ENCODE assay signal across 8 mouse cellular contexts in the genomic region with DNA sequence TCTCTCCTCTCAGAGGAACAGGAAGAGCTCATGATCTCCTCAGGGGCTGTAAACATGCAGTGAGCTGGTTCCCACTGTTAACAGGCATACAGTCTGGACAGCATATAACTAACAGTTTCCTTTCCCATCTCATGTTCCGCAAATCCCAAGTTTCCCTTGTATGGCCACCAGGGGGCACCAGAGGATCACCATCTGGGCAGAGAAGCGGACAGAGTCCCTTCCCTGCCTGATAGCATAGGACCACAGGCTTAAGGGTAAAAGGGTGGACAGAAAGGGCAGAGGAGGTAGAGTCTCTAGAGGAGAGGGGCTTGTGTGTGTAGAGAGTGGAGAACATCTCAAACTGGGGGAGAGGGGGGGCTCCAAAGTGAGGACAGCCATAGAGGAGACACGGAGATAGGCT.
A peak's percentile ranks its signal among the peaks of the same experiment; 100 is the strongest.
DNase-seq lines count a peak whose midpoint lies in the region; ATAC-seq and TF ChIP-seq lines count a peak whose summit lies in the region.

No protein-coding gene starts in this region.

- WGBS in bone marrow, adult 2 months: 26% methylated on average over 3 of the region's 3 CpGs
- WGBS in embryonic facial prominence, embryonic 14.5 days: 15% methylated on average over 3 of the region's 3 CpGs
- WGBS in kidney, embryonic 16.5 days: 9% methylated on average over 3 of the region's 3 CpGs
- 21% methylated on average over 3 of the region's 3 CpGs for WGBS in liver, adult 2 months

- H3K4me1 ChIP-seq in bone marrow, adult 2 months (ENCODE audit: control insufficient read depth, insufficient read depth, low read length): no peaks in the 10 kb centered on the region
- H3K4me1 ChIP-seq in embryonic facial prominence, embryonic 14.5 days (ENCODE audit: control insufficient read depth, insufficient read depth, low read length): peaks cover 5% of the 10 kb centered on the region; the same call in 1 of the 2 replicates
- peaks cover 12% of the 10 kb centered on the region for H3K4me1 ChIP-seq in kidney, embryonic 16.5 days (ENCODE audit: insufficient read depth, low read length)
- no peaks in the 10 kb centered on the region for H3K4me1 ChIP-seq in liver, adult 2 months (ENCODE audit: control insufficient read depth, insufficient read depth, low read length)

- no peak for TF ChIP-seq POLR2A in bone marrow, adult 2 months (IDR thresholded peaks at IDR 0.05; ENCODE audit: borderline replicate concordance, control insufficient read depth, low read depth, low read length)
- no peak for TF ChIP-seq POLR2A in liver, adult 2 months (IDR thresholded peaks at IDR 0.05; ENCODE audit: extremely low read depth, insufficient read depth, low read length)

- H3K36me3 ChIP-seq in embryonic facial prominence, embryonic 14.5 days (ENCODE audit: control insufficient read depth, insufficient read depth, low read length): no peaks in the 10 kb centered on the region
- H3K36me3 ChIP-seq in kidney, embryonic 16.5 days (ENCODE audit: insufficient read depth, low read length): no peaks in the 10 kb centered on the region
- no peaks in the 10 kb centered on the region for H3K36me3 ChIP-seq in liver, adult 2 months (ENCODE audit: control insufficient read depth, insufficient read depth, low read length)

- no peak overlapping the region for H3K9ac ChIP-seq in embryonic facial prominence, embryonic 14.5 days (ENCODE audit: low read depth, low read length)
- no peak overlapping the region for H3K9ac ChIP-seq in kidney, embryonic 16.5 days (replicated peaks; ENCODE audit: low read length)
- H3K9ac ChIP-seq in liver, adult 2 months (ENCODE audit: low read depth, low read length): no peak overlapping the region

- H3K79me2 ChIP-seq in liver, adult 2 months (ENCODE audit: control insufficient read depth, insufficient read depth, low read length): no peaks in the 10 kb centered on the region

- peak; percentile 15; the same call in 1 of the 2 replicates for ATAC-seq in embryonic facial prominence, embryonic 14.5 days (ENCODE audit: low read depth)
- ATAC-seq in kidney, embryonic 16.5 days (ENCODE audit: low FRiP score, low TSS enrichment): peak; percentile 40

- no peak overlapping the region for H3K4me3 ChIP-seq in bone marrow, adult 2 months (replicated peaks; ENCODE audit: control insufficient read depth, low read depth, low read length)
- no peak overlapping the region for H3K4me3 ChIP-seq in embryonic facial prominence, embryonic 14.5 days (ENCODE audit: low read depth, low read length)
- H3K4me3 ChIP-seq in kidney, embryonic 16.5 days (ENCODE audit: low read length): no peak overlapping the region
- H3K4me3 ChIP-seq in liver, adult 2 months (ENCODE audit: insufficient read depth, low read depth, low read length): no peak overlapping the region

- H3K4me2 ChIP-seq in embryonic facial prominence, embryonic 14.5 days (ENCODE audit: low read depth, low read length): no peak overlapping the region
- no peak overlapping the region for H3K4me2 ChIP-seq in kidney, embryonic 16.5 days (replicated peaks; ENCODE audit: low read depth, low read length)

- H3K27ac ChIP-seq in bone marrow, adult 2 months (ENCODE audit: control insufficient read depth, insufficient read depth, low read depth, low read length, poor library complexity): no peak overlapping the region
- H3K27ac ChIP-seq in embryonic facial prominence, embryonic 14.5 days (replicated peaks; ENCODE audit: low read depth, low read length): no peak overlapping the region
- H3K27ac ChIP-seq in kidney, embryonic 16.5 days (ENCODE audit: low read length): no peak overlapping the region
- no peak overlapping the region for H3K27ac ChIP-seq in liver, adult 2 months (replicated peaks; ENCODE audit: insufficient read depth, low read depth, low read length)

- TF ChIP-seq CTCF in bone marrow, adult 2 months (IDR thresholded peaks at IDR 0.05; ENCODE audit: control insufficient read depth, insufficient read depth, low read length): peak; percentile 93
- TF ChIP-seq CTCF in liver, adult 2 months (IDR thresholded peaks at IDR 0.05; ENCODE audit: low read depth, low read length): peak; percentile 96

- peak; percentile 85 for DNase-seq in 416B (ENCODE audit: low read depth)
- DNase-seq in embryonic facial prominence, embryonic 14.5 days (ENCODE audit: low spot score): peak; percentile 90
- DNase-seq in heart, adult 9 months (ENCODE audit: low spot score in 2 of 2): peak; percentile 72 to 88
- DNase-seq in liver, adult 2 months (ENCODE audit: extremely low read depth, low read depth, low spot score): peak; percentile 63
- DNase-seq in naive thymus-derived CD4-positive, alpha-beta T cell, adult 2 months (ENCODE audit: low read depth): peak; percentile 75
- peak; percentile 85 to 95 for DNase-seq in spleen, postnatal 4 days (ENCODE audit: low spot score in 2 of 2)

- H3K9me3 ChIP-seq in embryonic facial prominence, embryonic 14.5 days (ENCODE audit: control insufficient read depth, low read length): no peaks in the 10 kb centered on the region
- no peaks in the 10 kb centered on the region for H3K9me3 ChIP-seq in kidney, embryonic 16.5 days (ENCODE audit: low read length)

- H3K27me3 ChIP-seq in embryonic facial prominence, embryonic 14.5 days (replicated peaks; ENCODE audit: control insufficient read depth, insufficient read depth, low read length): peaks cover 22% of the 10 kb centered on the region
- H3K27me3 ChIP-seq in kidney, embryonic 16.5 days (ENCODE audit: insufficient read depth, low read length): peaks cover 24% of the 10 kb centered on the region
- H3K27me3 ChIP-seq in liver, adult 2 months (ENCODE audit: control insufficient read depth, insufficient read depth, low read length): no peaks in the 10 kb centered on the region
